ENCODE assay signal across 35 mouse cellular contexts in genomic region chr17:31715006-31715405, GRCm38 (mm10). TPM values are rescaled to one million over a fixed set of nuclear protein-coding genes. Genes with fewer than 3 reads are reported as not detected.
"Had no signal": no experiment of that assay in that cellular context is flagged by ENCODE, and none has a peak within 500 bp of the region (broad histone marks: within the 10 kb centered on the region; RNA-seq: fewer than 3 reads in every experiment).

No protein-coding gene starts in this region.

- H3K27ac ChIP-seq: gastrocnemius, adult 2 months; heart, embryonic 10.5 days; hindbrain, embryonic 10.5 days; hindbrain, embryonic 15.5 days; intestine, embryonic 15.5 days; limb, embryonic 13.5 days; limb, embryonic 15.5 days had no signal

- H3K9me3 ChIP-seq: heart, embryonic 10.5 days; heart, embryonic 12.5 days; hindbrain, embryonic 10.5 days; hindbrain, embryonic 13.5 days; hindbrain, embryonic 15.5 days; intestine, embryonic 15.5 days; limb, embryonic 15.5 days had no signal

- ATAC-seq: inflammation-experienced regulatory T-cells, adult 6 months; intestine, embryonic 15.5 days; intestine, postnatal 0 days had no signal

- H3K4me2 ChIP-seq: heart, embryonic 12.5 days; hindbrain, embryonic 13.5 days; hindbrain, embryonic 15.5 days; intestine, embryonic 15.5 days; limb, embryonic 13.5 days; limb, embryonic 15.5 days had no signal

- DNase-seq: gastrocnemius, adult 2 months; gastrocnemius, postnatal 10 days; gastrocnemius, postnatal 25 days; heart, adult 18-20 months; heart, postnatal 10 days; heart, postnatal 4 days; kidney, adult 18-20 months; kidney, adult 8-10 months; kidney, postnatal 10 days; kidney, postnatal 25 days; kidney, postnatal 4 days; layer of hippocampus, adult 9-11 months; layer of hippocampus, postnatal 36 days; left cerebral cortex, postnatal 4 days had no signal

- H3K27me3 ChIP-seq: heart, embryonic 12.5 days; hindbrain, embryonic 13.5 days; hindbrain, embryonic 15.5 days; intestine, embryonic 15.5 days; limb, embryonic 13.5 days; limb, embryonic 15.5 days had no signal

- H3K9ac ChIP-seq: heart, embryonic 12.5 days; hindbrain, embryonic 13.5 days; hindbrain, embryonic 15.5 days; intestine, embryonic 15.5 days; limb, embryonic 13.5 days; limb, embryonic 15.5 days had no signal

- H3K36me3 ChIP-seq: heart, embryonic 10.5 days; heart, embryonic 12.5 days; hindbrain, embryonic 10.5 days; hindbrain, embryonic 13.5 days; hindbrain, embryonic 15.5 days; intestine, embryonic 15.5 days; limb, embryonic 13.5 days; limb, embryonic 15.5 days had no signal

- H3K4me3 ChIP-seq: gastrocnemius, adult 2 months; heart, embryonic 10.5 days; heart, embryonic 12.5 days; hindbrain, embryonic 10.5 days; hindbrain, embryonic 13.5 days; hindbrain, embryonic 15.5 days; intestine, embryonic 15.5 days; limb, embryonic 13.5 days; limb, embryonic 15.5 days had no signal

- H3K4me1 ChIP-seq: hindbrain, embryonic 13.5 days; hindbrain, embryonic 15.5 days; intestine, embryonic 15.5 days; limb, embryonic 13.5 days; limb, embryonic 15.5 days had no signal

RNA-seq across cellular contexts. Expression of gene Cryaa, which starts 37.4 kb away (rescaled TPM):
- total RNA-seq: gastrocnemius, adult 2 months; gastrocnemius, postnatal 10 days; gastrocnemius, postnatal 25 days; gastrocnemius, postnatal 4 days; granulocyte monocyte progenitor cell, adult 5-6 weeks; heart, adult 18-20 months; heart, adult 8-10 months; heart, postnatal 10 days; heart, postnatal 25 days; heart, postnatal 4 days; layer of hippocampus, adult 18-20 months; left cerebral cortex, postnatal 25 days; liver, adult 2 months had no signal
- polyA plus RNA-seq: heart, embryonic 10.5 days; heart, embryonic 12.5 days; heart, embryonic 14.5 days; hindbrain, embryonic 10.5 days; hindbrain, embryonic 13.5 days; inflammation-experienced regulatory T-cells, adult 6 months; kidney, embryonic 14.5 days; kidney, embryonic 16.5 days; limb, embryonic 11.5 days; limb, embryonic 13.5 days; liver, adult 2 months had no signal
